Mouse (Mus musculus) limb, embryonic 14.5 days (tissue): ENCODE measurements around the gene Sf1. TPM values are rescaled to one million over a fixed set of nuclear protein-coding genes. Genes with fewer than 3 reads are reported as not detected.

Experiments
- ATAC-seq: fragments of 200-750 bp; cut with Nextera tagmentation; 2 replicates; pipeline ENCODE4 v1.8.0; 2017; ENCODE audit warnings: low read depth, moderate number of reproducible peaks, moderate TSS enrichment; ENCODE audit not compliant: low FRiP score
- DNase-seq: peaks from one replicate; pipeline ENCODE4 v3.0.0-alpha.2; 2015; ENCODE audit warnings: low spot score
- H3K27ac ChIP-seq: fragments of 300-500 bp; sonication (generic); replicated peaks from 2 replicates; pipeline ENCODE4 v1.5.1; 2014; ENCODE audit warnings: low read depth, mild to moderate bottlenecking, low read length, moderate library complexity, mixed read lengths
- H3K27me3 ChIP-seq: fragments of 300-500 bp; sonication (generic); 2 replicates; pipeline ENCODE4 v1.6.1; 2014; ENCODE audit warnings: low read length, mixed read lengths; ENCODE audit not compliant: control insufficient read depth, insufficient read depth
- H3K36me3 ChIP-seq: fragments of 300-500 bp; sonication (generic); 2 replicates; pipeline ENCODE4 v1.6.1; 2014; ENCODE audit warnings: mild to moderate bottlenecking, low read length, moderate library complexity, mixed read lengths; ENCODE audit not compliant: control insufficient read depth, insufficient read depth
- H3K4me1 ChIP-seq: fragments of 300-500 bp; sonication (generic); 2 replicates; pipeline ENCODE4 v1.6.1; 2014; ENCODE audit warnings: antibody characterized with exemption, low read length, mixed read lengths; ENCODE audit not compliant: control insufficient read depth, insufficient read depth
- H3K4me2 ChIP-seq: fragments of 300-500 bp; sonication (generic); replicated peaks from 2 replicates; pipeline ENCODE4 v1.6.1; 2014; ENCODE audit warnings: low read depth, mild to moderate bottlenecking, low read length, moderate library complexity; ENCODE audit not compliant: severe bottlenecking
- H3K4me3 ChIP-seq: fragments of 300-500 bp; sonication (generic); replicated peaks from 2 replicates; pipeline ENCODE4 v1.5.1; 2014; ENCODE audit warnings: low read length
- H3K9ac ChIP-seq: fragments of 300-500 bp; sonication (generic); 2 replicates; pipeline ENCODE4 v1.6.1; 2014; ENCODE audit warnings: mild to moderate bottlenecking, low read depth, low read length, moderate library complexity; ENCODE audit not compliant: severe bottlenecking
- H3K9me3 ChIP-seq: fragments of 300-500 bp; sonication (generic); 2 replicates; pipeline ENCODE4 v1.6.1; 2016; ENCODE audit warnings: low read length; ENCODE audit not compliant: control insufficient read depth
- POLR2A ChIP-seq: fragments of 200-500 bp; IDR thresholded peaks from 2 replicates; pipeline ENCODE4 v1.8.0; 2012; ENCODE audit warnings: inconsistent platforms, mild to moderate bottlenecking, moderate library complexity, borderline replicate concordance; ENCODE audit not compliant: insufficient read depth, insufficient read length; ENCODE audit errors: extremely low read depth
- WGBS: fragments of 180-500 bp; shearing (Covaris S2); extraction: QIAGEN DNeasy Blood & Tissue Kit; methylation state at CpG from one replicate; pipeline ENCODE4 v1.1.7; 2014; 5-methylcytosine and 5-hydroxymethylcytosine counted together
- polyA plus RNA-seq, 2 experiments: library from polyadenylated mRNA; depleted of rRNA in 1 of 2; stranded (reverse) in 1 of 2; unstranded in 1 of 2; fragments of >200 nt; fragmentation: Nextera tagmentation in 1 of 2; extraction: Ambion mirVana in 1 of 2; gene quantifications; 2 replicates each; pipeline versions ENCODE4 v1.2.1 to v1.2.3; 2012 to 2014

The Sf1 gene
- 252 and 276 TPM in 2 replicates for polyA plus RNA-seq (2012; rRNA removed)
- 149 and 159 TPM in 2 replicates for polyA plus RNA-seq (2014; fragmentation: Nextera tagmentation; extraction: Ambion mirVana)

DNA sequence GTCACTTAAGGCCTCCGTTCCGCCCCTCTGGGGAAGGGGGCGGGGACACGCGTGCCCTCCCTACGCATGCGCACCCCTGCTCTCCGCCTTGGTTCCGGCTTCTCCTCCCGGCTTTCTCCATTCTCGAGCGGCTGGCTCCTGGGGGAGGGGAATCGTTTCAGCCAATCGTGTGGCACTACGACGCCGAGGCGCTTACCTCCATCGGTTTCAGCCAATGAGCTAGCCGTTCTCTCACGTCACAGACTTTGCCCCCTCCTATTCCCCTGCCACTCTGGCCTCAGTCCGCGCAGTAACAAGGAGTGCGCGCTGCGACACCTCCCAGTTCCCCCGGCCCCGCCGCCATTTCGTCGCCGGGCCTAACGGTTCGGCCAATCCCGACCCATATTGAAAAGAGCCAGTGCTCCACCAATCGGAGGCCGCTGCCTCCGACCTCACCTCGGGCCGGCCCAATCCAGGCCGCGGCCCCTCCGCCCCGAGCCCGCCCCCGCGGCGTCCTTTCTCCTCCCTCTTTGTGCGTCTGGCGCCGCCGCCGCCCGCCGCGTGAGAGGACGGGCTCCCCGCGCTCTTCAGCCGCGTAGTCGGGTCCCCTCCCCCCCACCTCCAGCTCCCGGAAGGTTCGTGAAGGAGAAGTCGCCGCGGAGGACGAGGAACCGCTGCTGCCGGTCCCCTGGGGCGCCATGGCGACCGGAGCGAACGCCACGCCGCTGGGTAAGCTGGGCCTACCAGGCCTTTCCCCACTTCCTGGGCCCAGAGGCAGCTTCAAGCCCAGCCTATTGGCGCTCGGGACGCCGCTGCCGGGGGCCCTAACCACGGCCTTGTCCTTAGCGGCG is at the start of gene Sf1:
Gene Sf1 (plus strand): TSS at position 280 of the 830 bp plus-strand sequence.
- ATAC-seq (peak; percentile 98), DNase-seq (peak; percentile 100)
- WGBS = under 1% methylated on average over 81 of the region's 85 CpGs
- no peaks in the 10 kb centered on the region for H3K9me3 ChIP-seq
- peaks cover 41% of the 10 kb centered on the region for H3K36me3 ChIP-seq
- no peaks in the 10 kb centered on the region for H3K27me3 ChIP-seq
- H3K4me1 ChIP-seq = peaks cover 13% of the 10 kb centered on the region
- peak within 1 kb of the TSS; percentile 94 for H3K4me2 ChIP-seq
- H3K27ac ChIP-seq = peak within 1 kb of the TSS; percentile 98
- H3K4me3 ChIP-seq = peak within 1 kb of the TSS; percentile 100
- H3K9ac ChIP-seq = peak within 1 kb of the TSS; percentile 99
- TF ChIP-seq POLR2A = 0 out of 2 replicates have a peak, but pooled peaks have one; percentile 69

- ATAC-seq (no peak), DNase-seq (no peak)
- no peaks in the 10 kb centered on the region for H3K9me3 ChIP-seq
- H3K4me2 ChIP-seq = no peak overlapping the region
- H3K4me3 ChIP-seq = no peak overlapping the region
- peaks cover 64% of the 10 kb centered on the region for H3K36me3 ChIP-seq
- no peak for TF ChIP-seq POLR2A
- H3K4me1 ChIP-seq = no peaks in the 10 kb centered on the region
- no peak overlapping the region for H3K9ac ChIP-seq
- no peak overlapping the region for H3K27ac ChIP-seq
- no peaks in the 10 kb centered on the region for H3K27me3 ChIP-seq
- whole genome bisulfite sequencing = 92% methylated on average over 8 of the region's 8 CpGs
These were observed 49.7 kb upstream of the Sf1 start for GRCm38 (mm10) chr19:6313796-6314195.

- DNase-seq (no peak), ATAC-seq (no peak)
- Histone ChIP-seq H3K4me2 (no peak overlapping the region), H3K9ac (no peak overlapping the region), H3K9me3 (no peaks in the 10 kb centered on the region), H3K36me3 (peaks cover 69% of the 10 kb centered on the region), H3K27me3 (no peaks in the 10 kb centered on the region), H3K27ac (no peak overlapping the region), H3K4me3 (no peak overlapping the region), H3K4me1 (no peaks in the 10 kb centered on the region)
- WGBS = 90% methylated on average over 8 of the region's 8 CpGs
- TF ChIP-seq POLR2A = no peak
These were observed 49.0 kb upstream of the Sf1 start for GRCm38 (mm10) chr19:6314513-6314912.

DNA sequence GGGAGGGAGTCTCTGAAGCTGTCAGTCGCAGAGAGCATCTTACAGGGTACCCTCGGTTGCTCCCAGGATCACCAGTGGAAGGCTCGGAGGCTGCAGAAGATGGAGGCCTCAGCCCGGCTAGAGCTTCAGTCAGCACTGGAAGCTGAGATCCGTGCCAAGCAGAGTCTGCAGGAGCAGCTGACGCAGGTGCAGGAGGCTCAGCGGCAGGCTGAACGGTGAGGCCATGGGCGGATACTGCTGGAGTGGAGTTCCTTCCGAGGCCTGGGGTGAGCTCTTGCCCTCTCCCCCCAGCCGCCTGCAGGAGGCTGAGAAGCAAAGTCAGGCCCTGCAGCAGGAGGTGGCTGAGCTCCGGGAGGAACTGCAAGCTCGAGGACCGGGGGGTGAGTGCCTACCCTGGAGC is 47.9 kb upstream of the Sf1 start:
- no peak for DNase-seq
- Histone ChIP-seq H3K27me3 (no peaks in the 10 kb centered on the region), H3K9me3 (no peaks in the 10 kb centered on the region), H3K4me2 (no peak overlapping the region), H3K27ac (no peak overlapping the region), H3K9ac (no peak overlapping the region), H3K36me3 (peaks cover 76% of the 10 kb centered on the region), H3K4me3 (no peak overlapping the region), H3K4me1 (no peaks in the 10 kb centered on the region)
- 79% methylated on average over 14 of the region's 14 CpGs for WGBS
- no peak for TF ChIP-seq POLR2A
- no peak for ATAC-seq

GRCm38 (mm10) chr19:6318145-6318544 is 45.3 kb upstream of the Sf1 start:
- no peak for ATAC-seq

More at GRCm38 (mm10) chr19:6318145-6318544, 45.3 kb upstream of the Sf1 start:
- DNase-seq = no peak
- Histone ChIP-seq H3K4me2 (no peak overlapping the region), H3K9ac (no peak overlapping the region), H3K27ac (no peak overlapping the region), H3K4me1 (no peaks in the 10 kb centered on the region), H3K27me3 (no peaks in the 10 kb centered on the region), H3K4me3 (no peak overlapping the region), H3K9me3 (no peaks in the 10 kb centered on the region), H3K36me3 (peaks cover 84% of the 10 kb centered on the region)
- WGBS = 92% methylated on average over 12 of the region's 12 CpGs
- no peak for TF ChIP-seq POLR2A
